Mouse (Mus musculus): ENCODE results near the gene Elmo2. TPM values are rescaled to one million over a fixed set of nuclear protein-coding genes. Genes with fewer than 3 reads are reported as not detected.

The Elmo2 gene
- total RNA-seq, 1 experiment, result 21.7 TPM

- no peak for DNase-seq (ENCODE audit: low read depth, low spot score)
- Histone ChIP-seq H3K27ac (ENCODE audit: insufficient read depth, low read depth, low read length, poor library complexity, severe bottlenecking) (no peak overlapping the region), H3K36me3 (ENCODE audit: control insufficient read depth, insufficient read depth, low read length, poor library complexity, severe bottlenecking) (peaks cover 44% of the 10 kb centered on the region; the same call in 1 of the 2 replicates), H3K4me3 (ENCODE audit: insufficient read depth in 1 of 2, low read depth in 1 of 2, low read length in 2 of 2, poor library complexity in 1 of 2, severe bottlenecking in 1 of 2) (no peak overlapping the region), H3K9me3 (ENCODE audit: control insufficient read depth, insufficient read depth, low read depth, low read length) (no peaks in the 10 kb centered on the region), H3K9ac (ENCODE audit: insufficient read depth, low read depth, low read length, poor library complexity, severe bottlenecking) (no peak overlapping the region), H3K4me1 (ENCODE audit: control insufficient read depth in 2 of 2, insufficient read depth in 2 of 2, low read length in 2 of 2, poor library complexity in 1 of 2) (no peaks in the 10 kb centered on the region)
- in situ Hi-C loops (cut with MboI; ENCODE audit: low sequenced_read_pairs in 2 of 2, unreplicated experiment in 2 of 2), result no loop called here
- TF ChIP-seq ZNF384 (IDR thresholded peaks at IDR 0.05; ENCODE audit: low read depth, low read length), result no peak
These were observed 15.4 kb downstream of the Elmo2 start for GRCm38 (mm10) chr2:165310818-165311425.

- no peak for TF ChIP-seq MAFK (IDR thresholded peaks at IDR 0.05; ENCODE audit: insufficient read depth, low read depth, low read length)
- TF ChIP-seq ZC3H11A (IDR thresholded peaks at IDR 0.05; ENCODE audit: borderline replicate concordance, low read depth, low read length), result no peak
- no peak for TF ChIP-seq CHD2 (IDR thresholded peaks at IDR 0.05; ENCODE audit: low read depth, low read length)
- TF ChIP-seq ZNF384 (IDR thresholded peaks at IDR 0.05; ENCODE audit: low read depth, low read length), result no peak
- TF ChIP-seq HCFC1 (IDR thresholded peaks at IDR 0.05; ENCODE audit: borderline replicate concordance, insufficient read depth, low read length), result no peak
- no peak overlapping the region for H3K9ac ChIP-seq (ENCODE audit: insufficient read depth, low read depth, low read length, poor library complexity, severe bottlenecking)
- no peaks in the 10 kb centered on the region for H3K4me1 ChIP-seq (ENCODE audit: control insufficient read depth in 2 of 2, insufficient read depth in 2 of 2, low read length in 2 of 2, poor library complexity in 1 of 2)
- H3K36me3 ChIP-seq (ENCODE audit: control insufficient read depth, insufficient read depth, low read length, poor library complexity, severe bottlenecking), result peaks cover 24% of the 10 kb centered on the region; the same call in 1 of the 2 replicates
- no peaks in the 10 kb centered on the region for H3K9me3 ChIP-seq (ENCODE audit: control insufficient read depth, insufficient read depth, low read depth, low read length)
- no peak overlapping the region for H3K27ac ChIP-seq (ENCODE audit: insufficient read depth, low read depth, low read length, poor library complexity, severe bottlenecking)
- no peak overlapping the region for H3K4me3 ChIP-seq (ENCODE audit: insufficient read depth in 1 of 2, low read depth in 1 of 2, low read length in 2 of 2, poor library complexity in 1 of 2, severe bottlenecking in 1 of 2)
- in situ Hi-C loops (cut with MboI; ENCODE audit: low sequenced_read_pairs in 2 of 2, unreplicated experiment in 2 of 2), result no loop called here
- no peak for DNase-seq (ENCODE audit: low read depth, low spot score)
These were observed 18.5 kb downstream of the Elmo2 start for GRCm38 (mm10) chr2:165307801-165308200.

- peaks cover 12% of the 10 kb centered on the region; the same call in 1 of the 2 replicates for H3K36me3 ChIP-seq (ENCODE audit: control insufficient read depth, insufficient read depth, low read length, poor library complexity, severe bottlenecking)
- H3K4me3 ChIP-seq (ENCODE audit: insufficient read depth in 1 of 2, low read depth in 1 of 2, low read length in 2 of 2, poor library complexity in 1 of 2, severe bottlenecking in 1 of 2), result no peak overlapping the region
- DNase-seq (ENCODE audit: low read depth, low spot score), result no peak
- in situ Hi-C loops (cut with MboI; ENCODE audit: low sequenced_read_pairs in 2 of 2, unreplicated experiment in 2 of 2), result no loop called here
- H3K9ac ChIP-seq (ENCODE audit: insufficient read depth, low read depth, low read length, poor library complexity, severe bottlenecking), result no peak overlapping the region
- H3K9me3 ChIP-seq (ENCODE audit: control insufficient read depth, insufficient read depth, low read depth, low read length), result no peaks in the 10 kb centered on the region
- no peak for TF ChIP-seq ZNF384 (IDR thresholded peaks at IDR 0.05; ENCODE audit: low read depth, low read length)
- TF ChIP-seq ZC3H11A (IDR thresholded peaks at IDR 0.05; ENCODE audit: borderline replicate concordance, low read depth, low read length), result no peak
- no peak for TF ChIP-seq CHD2 (IDR thresholded peaks at IDR 0.05; ENCODE audit: low read depth, low read length)
- no peak for TF ChIP-seq HCFC1 (IDR thresholded peaks at IDR 0.05; ENCODE audit: borderline replicate concordance, insufficient read depth, low read length)
- TF ChIP-seq MAFK (IDR thresholded peaks at IDR 0.05; ENCODE audit: insufficient read depth, low read depth, low read length), result no peak
- H3K4me1 ChIP-seq (ENCODE audit: control insufficient read depth in 2 of 2, insufficient read depth in 2 of 2, low read length in 2 of 2, poor library complexity in 1 of 2), result no peaks in the 10 kb centered on the region
- no peak overlapping the region for H3K27ac ChIP-seq (ENCODE audit: insufficient read depth, low read depth, low read length, poor library complexity, severe bottlenecking)
These were observed 20.8 kb downstream of the Elmo2 start for GRCm38 (mm10) chr2:165305438-165305837.

GRCm38 (mm10) chr2:165304819-165305218 is 21.5 kb downstream of the Elmo2 start:
- H3K9me3 ChIP-seq (ENCODE audit: control insufficient read depth, insufficient read depth, low read depth, low read length), result no peaks in the 10 kb centered on the region
- in situ Hi-C loops (cut with MboI; ENCODE audit: low sequenced_read_pairs in 2 of 2, unreplicated experiment in 2 of 2), result no loop called here
- no peak overlapping the region for H3K9ac ChIP-seq (ENCODE audit: insufficient read depth, low read depth, low read length, poor library complexity, severe bottlenecking)
- no peak overlapping the region for H3K4me3 ChIP-seq (ENCODE audit: insufficient read depth in 1 of 2, low read depth in 1 of 2, low read length in 2 of 2, poor library complexity in 1 of 2, severe bottlenecking in 1 of 2)
- H3K4me1 ChIP-seq (ENCODE audit: control insufficient read depth in 2 of 2, insufficient read depth in 2 of 2, low read length in 2 of 2, poor library complexity in 1 of 2), result no peaks in the 10 kb centered on the region
- peaks cover 12% of the 10 kb centered on the region; the same call in 1 of the 2 replicates for H3K36me3 ChIP-seq (ENCODE audit: control insufficient read depth, insufficient read depth, low read length, poor library complexity, severe bottlenecking)
- no peak overlapping the region for H3K27ac ChIP-seq (ENCODE audit: insufficient read depth, low read depth, low read length, poor library complexity, severe bottlenecking)
- DNase-seq (ENCODE audit: low read depth, low spot score), result no peak
- TF ChIP-seq CHD2 (IDR thresholded peaks at IDR 0.05; ENCODE audit: low read depth, low read length) (no peak), ZC3H11A (IDR thresholded peaks at IDR 0.05; ENCODE audit: borderline replicate concordance, low read depth, low read length) (no peak), HCFC1 (IDR thresholded peaks at IDR 0.05; ENCODE audit: borderline replicate concordance, insufficient read depth, low read length) (no peak), ZNF384 (IDR thresholded peaks at IDR 0.05; ENCODE audit: low read depth, low read length) (no peak), MAFK (IDR thresholded peaks at IDR 0.05; ENCODE audit: insufficient read depth, low read depth, low read length) (no peak)
